Mouse (Mus musculus) G1E (cell line): ENCODE measurements at regions not wholly inside any gene's neighbourhood (a gene's known extent, or its start where the extent isn't known, plus 50 kb on each side); places are given as distances from the start of the nearest gene placed in this dataset.

Experiments used
- CTCF ChIP-seq: IDR thresholded peaks from 2 replicates; pipeline ENCODE4 v1.5.1; 2012; ENCODE audit warnings: low read depth, low read length, inconsistent platforms, mixed read lengths
- GATA1 ChIP-seq: IDR thresholded peaks from 2 replicates; pipeline ENCODE4 v1.6.1; 2012; ENCODE audit warnings: borderline replicate concordance, low read length, inconsistent platforms, mixed read lengths
- GATA2 ChIP-seq: IDR thresholded peaks from 2 replicates; pipeline ENCODE4 v1.6.1; 2012; ENCODE audit warnings: low read depth, low read length, inconsistent platforms, borderline replicate concordance

DNA sequence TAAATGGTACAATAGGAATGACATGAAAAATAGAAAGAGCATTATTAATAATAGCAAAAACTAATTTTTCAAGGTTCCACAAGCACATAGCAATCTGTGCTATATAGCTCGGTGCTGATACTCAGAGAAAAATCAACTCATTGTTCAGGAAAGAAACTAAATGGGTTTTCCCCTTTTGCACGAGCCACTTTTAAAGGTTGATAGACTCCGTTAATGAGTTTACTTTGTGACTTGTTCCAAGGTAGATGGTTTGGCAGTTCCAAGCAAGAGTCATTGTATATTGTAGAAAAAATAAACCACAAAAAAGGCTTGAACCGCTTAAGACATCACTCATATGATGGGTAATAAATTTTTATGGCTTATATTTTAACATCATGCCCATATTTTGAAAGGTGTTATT, 105.0 kb upstream of the Intu start:
- TF ChIP-seq GATA1: no peak
- no peak for TF ChIP-seq GATA2
- TF ChIP-seq CTCF: no peak
